Mouse (Mus musculus): ENCODE measurements around the gene Khdrbs1. TPM values are rescaled to one million over a fixed set of nuclear protein-coding genes. Genes with fewer than 3 reads are reported as not detected.
A peak's percentile ranks its signal among the peaks of the same experiment; 100 is the strongest.

Gene Khdrbs1
- polyA plus RNA-seq, 1 experiment from 2014 or later, result 33.9 TPM

GRCm38 (mm10) chr4:129696158-129696985 lies 45.7 kb downstream of the Khdrbs1 start, which contains the start of gene Tmem39b:
Gene Tmem39b (minus strand): TSS chr4:129696838.
- under 1% methylated on average over 50 of the region's 57 CpGs for WGBS
- peak; percentile 83 for ATAC-seq

GRCm38 (mm10) chr4:129695815-129696157 lies 46.3 kb downstream of the Khdrbs1 start:
- no peaks in the 10 kb centered on the region for H3K9me3 ChIP-seq (ENCODE audit: control insufficient read depth)

More at GRCm38 (mm10) chr4:129696158-129696985, 45.7 kb downstream of the Khdrbs1 start, which contains the start of gene Tmem39b:
- Histone ChIP-seq H3K36me3 (ENCODE audit: control insufficient read depth, insufficient read depth) (peaks cover 18% of the 10 kb centered on the region; the same call in 1 of the 2 replicates), H3K4me2 (replicated peaks; ENCODE audit: low read depth) (peak within 1 kb of the TSS; percentile 87), H3K4me3 (ENCODE audit: low read depth, low read length) (peak within 1 kb of the TSS; percentile 65), H3K9ac (ENCODE audit: low read depth, low read length) (peak within 1 kb of the TSS; percentile 64), H3K9me3 (ENCODE audit: control insufficient read depth) (no peaks in the 10 kb centered on the region), H3K27me3 (replicated peaks; ENCODE audit: control insufficient read depth, insufficient read depth, low read length) (no peaks in the 10 kb centered on the region), H3K4me1 (replicated peaks; ENCODE audit: control insufficient read depth, insufficient read depth, low read length) (peaks cover 3% of the 10 kb centered on the region; the same call in 1 of the 2 replicates), H3K27ac (ENCODE audit: low read depth, low read length) (peak within 1 kb of the TSS; percentile 68)
- TF ChIP-seq CTCF (IDR thresholded peaks at IDR 0.05; ENCODE audit: low read depth), result no peak

GRCm38 (mm10) chr4:129684531-129684930 lies 57.6 kb downstream of the Khdrbs1 start:
- ATAC-seq, result no peak
- Histone ChIP-seq H3K9me3 (ENCODE audit: control insufficient read depth) (no peaks in the 10 kb centered on the region), H3K27me3 (replicated peaks; ENCODE audit: control insufficient read depth, insufficient read depth, low read length) (no peaks in the 10 kb centered on the region), H3K27ac (ENCODE audit: low read depth, low read length) (no peak overlapping the region), H3K4me1 (replicated peaks; ENCODE audit: control insufficient read depth, insufficient read depth, low read length) (no peaks in the 10 kb centered on the region), H3K4me3 (ENCODE audit: low read depth, low read length) (no peak overlapping the region), H3K36me3 (ENCODE audit: control insufficient read depth, insufficient read depth) (peaks cover 68% of the 10 kb centered on the region), H3K4me2 (replicated peaks; ENCODE audit: low read depth) (no peak overlapping the region), H3K9ac (ENCODE audit: low read depth, low read length) (no peak overlapping the region)
- 96% methylated on average over 6 of the region's 6 CpGs for WGBS
- TF ChIP-seq CTCF (IDR thresholded peaks at IDR 0.05; ENCODE audit: low read depth), result no peak

More at GRCm38 (mm10) chr4:129695815-129696157, 46.3 kb downstream of the Khdrbs1 start:
- H3K36me3 ChIP-seq (ENCODE audit: control insufficient read depth, insufficient read depth), result peaks cover 23% of the 10 kb centered on the region
- peak overlapping the region; percentile 65 for H3K4me3 ChIP-seq (ENCODE audit: low read depth, low read length)
- no peak for ATAC-seq
- peak overlapping the region; percentile 87 for H3K4me2 ChIP-seq (replicated peaks; ENCODE audit: low read depth)
- H3K27me3 ChIP-seq (replicated peaks; ENCODE audit: control insufficient read depth, insufficient read depth, low read length), result no peaks in the 10 kb centered on the region
- H3K4me1 ChIP-seq (replicated peaks; ENCODE audit: control insufficient read depth, insufficient read depth, low read length), result peaks cover 3% of the 10 kb centered on the region; the same call in 1 of the 2 replicates
- peak overlapping the region; percentile 68; the same call in 1 of the 2 replicates for H3K27ac ChIP-seq (ENCODE audit: low read depth, low read length)
- peak overlapping the region; percentile 64 for H3K9ac ChIP-seq (ENCODE audit: low read depth, low read length)
- TF ChIP-seq CTCF (IDR thresholded peaks at IDR 0.05; ENCODE audit: low read depth), result no peak
- 18% methylated on average over 6 of the region's 6 CpGs for WGBS

GRCm38 (mm10) chr4:129683901-129684493 lies 58.1 kb downstream of the Khdrbs1 start:
- 85% methylated on average over 11 of the region's 11 CpGs for WGBS
- no peaks in the 10 kb centered on the region for H3K27me3 ChIP-seq (replicated peaks; ENCODE audit: control insufficient read depth, insufficient read depth, low read length)
- no peak overlapping the region for H3K27ac ChIP-seq (ENCODE audit: low read depth, low read length)
- H3K4me1 ChIP-seq (replicated peaks; ENCODE audit: control insufficient read depth, insufficient read depth, low read length), result no peaks in the 10 kb centered on the region
- H3K36me3 ChIP-seq (ENCODE audit: control insufficient read depth, insufficient read depth), result peaks cover 66% of the 10 kb centered on the region
- H3K9ac ChIP-seq (ENCODE audit: low read depth, low read length), result no peak overlapping the region
- ATAC-seq, result no peak
- H3K4me3 ChIP-seq (ENCODE audit: low read depth, low read length), result no peak overlapping the region
- no peak for TF ChIP-seq CTCF (IDR thresholded peaks at IDR 0.05; ENCODE audit: low read depth)
- H3K9me3 ChIP-seq (ENCODE audit: control insufficient read depth), result no peaks in the 10 kb centered on the region
- no peak overlapping the region for H3K4me2 ChIP-seq (replicated peaks; ENCODE audit: low read depth)

- TF ChIP-seq CTCF (IDR thresholded peaks at IDR 0.05; ENCODE audit: low read depth), result no peak
- ATAC-seq, result no peak
- H3K9me3 ChIP-seq (ENCODE audit: control insufficient read depth), result no peaks in the 10 kb centered on the region
- H3K36me3 ChIP-seq (ENCODE audit: control insufficient read depth, insufficient read depth), result peaks cover 64% of the 10 kb centered on the region
- WGBS, result 94% methylated on average over 11 of the region's 11 CpGs
- no peak overlapping the region for H3K27ac ChIP-seq (ENCODE audit: low read depth, low read length)
- H3K4me1 ChIP-seq (replicated peaks; ENCODE audit: control insufficient read depth, insufficient read depth, low read length), result no peaks in the 10 kb centered on the region
- no peaks in the 10 kb centered on the region for H3K27me3 ChIP-seq (replicated peaks; ENCODE audit: control insufficient read depth, insufficient read depth, low read length)
- no peak overlapping the region for H3K4me3 ChIP-seq (ENCODE audit: low read depth, low read length)
- no peak overlapping the region for H3K9ac ChIP-seq (ENCODE audit: low read depth, low read length)
- H3K4me2 ChIP-seq (replicated peaks; ENCODE audit: low read depth), result no peak overlapping the region
These were observed 60.3 kb downstream of the Khdrbs1 start for GRCm38 (mm10) chr4:129681837-129682236.

GRCm38 (mm10) chr4:129672878-129673449 lies 69.1 kb downstream of the Khdrbs1 start:
- Histone ChIP-seq H3K9ac (ENCODE audit: low read depth, low read length) (peak overlapping the region; percentile 88), H3K27ac (ENCODE audit: low read depth, low read length) (peak overlapping the region; percentile 87; the same call in 1 of the 2 replicates), H3K4me3 (ENCODE audit: low read depth, low read length) (peak overlapping the region; percentile 89), H3K4me1 (replicated peaks; ENCODE audit: control insufficient read depth, insufficient read depth, low read length) (0 out of 2 replicates have a peak, but pooled peaks cover 5% of the 10 kb centered on the region), H3K36me3 (ENCODE audit: control insufficient read depth, insufficient read depth) (peaks cover 15% of the 10 kb centered on the region; the same call in 1 of the 2 replicates), H3K27me3 (replicated peaks; ENCODE audit: control insufficient read depth, insufficient read depth, low read length) (no peaks in the 10 kb centered on the region), H3K4me2 (replicated peaks; ENCODE audit: low read depth) (peak overlapping the region; percentile 81), H3K9me3 (ENCODE audit: control insufficient read depth) (no peaks in the 10 kb centered on the region)
- WGBS, result 1% methylated on average over 10 of the region's 10 CpGs
- ATAC-seq, result no peak
- no peak for TF ChIP-seq CTCF (IDR thresholded peaks at IDR 0.05; ENCODE audit: low read depth)
